Mouse (Mus musculus) activated CD4-positive, CD25-positive, alpha-beta regulatory T cell, adult 4 months (primary cell): ENCODE results near the gene Arhgap15. TPM values are rescaled to one million over a fixed set of nuclear protein-coding genes. Genes with fewer than 3 reads are reported as not detected.
A peak's percentile ranks its signal among the peaks of the same experiment; 100 is the strongest.

Experiments used
- ATAC-seq: one replicate; pipeline ENCODE4 v1.8.0; 2017
- polyA plus RNA-seq, 2 experiments: library from polyadenylated mRNA; unstranded; fragments of 100-300 nt; shearing (Covaris generic); gene quantifications; one replicate each; pipeline ENCODE4 v1.2.1; 2017

Arhgap15 gene
- polyA plus RNA-seq, 2 experiments from 2014 or later, result 282 to 347 TPM

GRCm38 (mm10) chr2:43939196-43939595, 190.6 kb downstream of the Arhgap15 start:
- no peak for ATAC-seq

- ATAC-seq, result no peak
Observed at GRCm38 (mm10) chr2:43945679-43946078, 197.1 kb downstream of the Arhgap15 start.

- ATAC-seq, result no peak
Observed at GRCm38 (mm10) chr2:43949775-43950492, 201.3 kb downstream of the Arhgap15 start.

- ATAC-seq, result no peak
Observed at GRCm38 (mm10) chr2:43950741-43951140, 202.1 kb downstream of the Arhgap15 start.

GRCm38 (mm10) chr2:43959189-43959588, 210.6 kb downstream of the Arhgap15 start:
- ATAC-seq, result no peak

GRCm38 (mm10) chr2:43962466-43962865, 213.8 kb downstream of the Arhgap15 start:
- ATAC-seq, result no peak

- ATAC-seq, result no peak
Observed at GRCm38 (mm10) chr2:43968581-43968980, 220.0 kb downstream of the Arhgap15 start.

GRCm38 (mm10) chr2:43977732-43978131, 229.1 kb downstream of the Arhgap15 start:
- ATAC-seq, result no peak

- no peak for ATAC-seq
Observed at GRCm38 (mm10) chr2:43978177-43979013, 229.8 kb downstream of the Arhgap15 start.

- no peak for ATAC-seq
Observed at GRCm38 (mm10) chr2:43986066-43986465, 237.4 kb downstream of the Arhgap15 start.

GRCm38 (mm10) chr2:43987919-43988318, 239.3 kb downstream of the Arhgap15 start:
- ATAC-seq, result no peak

GRCm38 (mm10) chr2:43989850-43990249, 241.2 kb downstream of the Arhgap15 start:
- ATAC-seq, result no peak

GRCm38 (mm10) chr2:43992510-43992909, 243.9 kb downstream of the Arhgap15 start:
- peak; percentile 83 for ATAC-seq

GRCm38 (mm10) chr2:44002454-44002853, 253.8 kb downstream of the Arhgap15 start:
- ATAC-seq, result no peak

GRCm38 (mm10) chr2:44010249-44010648, 261.6 kb downstream of the Arhgap15 start:
- no peak for ATAC-seq

GRCm38 (mm10) chr2:44013388-44013787, 264.8 kb downstream of the Arhgap15 start:
- no peak for ATAC-seq

GRCm38 (mm10) chr2:44016720-44017119, 268.1 kb downstream of the Arhgap15 start:
- no peak for ATAC-seq

- no peak for ATAC-seq
Observed at GRCm38 (mm10) chr2:44017405-44018026, 268.9 kb downstream of the Arhgap15 start.

- no peak for ATAC-seq
Observed at GRCm38 (mm10) chr2:44018033-44018432, 269.4 kb downstream of the Arhgap15 start.

- no peak for ATAC-seq
Observed at GRCm38 (mm10) chr2:44024704-44025103, 276.1 kb downstream of the Arhgap15 start.

GRCm38 (mm10) chr2:44029035-44029715, 280.6 kb downstream of the Arhgap15 start:
- no peak for ATAC-seq

GRCm38 (mm10) chr2:44029865-44030264, 281.2 kb downstream of the Arhgap15 start:
- ATAC-seq, result no peak
